Mouse (Mus musculus) hindbrain, embryonic 10.5 days (tissue): ENCODE measurements around the gene Prg2. TPM values are rescaled to one million over a fixed set of nuclear protein-coding genes. Genes with fewer than 3 reads are reported as not detected.

Source experiments
- DNase-seq: peaks from one replicate; pipeline ENCODE4 v3.0.0-alpha.2; 2017; ENCODE audit warnings: low spot score
- H3K27ac ChIP-seq: fragments of 300-500 bp; sonication (generic); 2 replicates; pipeline ENCODE4 v1.5.1; 2016; ENCODE audit warnings: mild to moderate bottlenecking, moderate library complexity
- H3K27me3 ChIP-seq: fragments of 300-500 bp; sonication (generic); 2 replicates; pipeline ENCODE4 v1.6.1; 2016; ENCODE audit warnings: mild to moderate bottlenecking; ENCODE audit not compliant: poor library complexity, insufficient read depth, severe bottlenecking
- H3K36me3 ChIP-seq: fragments of 300-500 bp; sonication (generic); 2 replicates; pipeline ENCODE4 v1.6.1; 2016; ENCODE audit warnings: mild to moderate bottlenecking, moderate library complexity
- H3K4me1 ChIP-seq: fragments of 300-500 bp; sonication (generic); replicated peaks from 2 replicates; pipeline ENCODE4 v1.6.1; 2016; ENCODE audit warnings: mild to moderate bottlenecking
- H3K4me3 ChIP-seq: fragments of 300-500 bp; sonication (generic); 2 replicates; pipeline ENCODE4 v1.5.1; 2016; ENCODE audit warnings: mild to moderate bottlenecking, moderate library complexity
- H3K9me3 ChIP-seq: fragments of 300-500 bp; sonication (generic); 2 replicates; pipeline ENCODE4 v1.6.1; 2016; ENCODE audit warnings: mild to moderate bottlenecking, moderate library complexity
- WGBS: fragments of 180-500 bp; shearing (Covaris S2); methylation state at CpG from one replicate; pipeline ENCODE4 v1.1.7; 2016; 5-methylcytosine and 5-hydroxymethylcytosine counted together
- polyA plus RNA-seq: library from polyadenylated mRNA; unstranded; fragments of >200 nt; fragmentation: Nextera tagmentation; extraction: Ambion mirVana; gene quantifications from 2 replicates; pipeline ENCODE4 v1.2.1, GENCODE M21; 2016

Gene Prg2
- polyA plus RNA-seq, 1 experiment from 2014 or later, result not detected

DNA sequence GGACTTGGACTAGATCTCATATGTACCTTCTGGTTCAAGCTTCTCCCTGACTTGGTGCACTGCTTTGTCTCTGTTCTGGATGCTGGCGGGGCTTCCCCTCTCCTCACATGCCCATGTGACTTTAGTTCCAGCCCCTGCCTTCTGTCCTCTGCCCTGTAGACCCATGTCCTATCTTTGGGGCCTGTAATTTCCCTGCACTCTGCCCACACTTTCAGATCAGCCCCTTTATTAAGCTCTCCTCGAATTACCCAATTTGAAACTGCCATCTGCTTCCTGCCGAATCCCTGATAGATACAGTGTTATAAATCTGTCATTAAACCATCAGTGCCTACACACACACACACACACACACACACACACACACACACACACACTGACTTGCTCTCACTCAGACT is 34.3 kb downstream of the Prg2 start:
- H3K4me1 ChIP-seq, result no peaks in the 10 kb centered on the region
- H3K27ac ChIP-seq, result no peak overlapping the region
- no peaks in the 10 kb centered on the region for H3K27me3 ChIP-seq
- no peaks in the 10 kb centered on the region for H3K9me3 ChIP-seq
- H3K36me3 ChIP-seq, result no peaks in the 10 kb centered on the region
- 76% methylated on average over 3 of the region's 3 CpGs for WGBS
- no peak overlapping the region for H3K4me3 ChIP-seq
- no peak for DNase-seq

- Histone ChIP-seq H3K27me3 (no peaks in the 10 kb centered on the region), H3K4me3 (no peak overlapping the region), H3K9me3 (no peaks in the 10 kb centered on the region), H3K36me3 (no peaks in the 10 kb centered on the region), H3K4me1 (no peaks in the 10 kb centered on the region), H3K27ac (no peak overlapping the region)
- no peak for DNase-seq
- WGBS, result 33% methylated on average over 4 of the region's 4 CpGs
Observed at GRCm38 (mm10) chr2:85022043-85022442, 41.8 kb downstream of the Prg2 start.

- Histone ChIP-seq H3K27ac (no peak overlapping the region), H3K4me1 (no peaks in the 10 kb centered on the region), H3K36me3 (no peaks in the 10 kb centered on the region), H3K4me3 (no peak overlapping the region), H3K27me3 (no peaks in the 10 kb centered on the region), H3K9me3 (no peaks in the 10 kb centered on the region)
- WGBS, result 82% methylated on average over 3 of the region's 3 CpGs
- no peak for DNase-seq
Observed at GRCm38 (mm10) chr2:85026178-85026577, 45.9 kb downstream of the Prg2 start.

DNA sequence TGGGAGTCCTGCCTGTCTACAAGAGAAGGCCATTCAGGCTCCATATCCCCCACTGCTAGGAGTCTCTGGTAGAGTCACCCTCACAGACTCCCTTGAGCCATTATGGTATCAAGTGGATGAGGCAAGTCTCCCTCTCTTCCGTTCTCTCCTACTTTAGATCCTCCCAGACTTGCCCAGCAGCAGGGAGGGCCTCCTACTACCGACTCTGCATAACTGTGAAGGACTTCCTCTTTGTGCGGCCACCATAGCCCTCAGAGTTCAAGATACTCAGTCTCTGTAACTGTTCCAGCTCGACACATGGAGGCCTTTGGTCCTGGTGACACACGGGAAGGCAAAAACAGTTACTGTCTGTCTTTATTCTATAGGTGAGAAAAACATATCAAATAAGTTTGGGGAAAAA is 47.0 kb downstream of the Prg2 start:
- no peak for DNase-seq
- 77% methylated on average over 5 of the region's 5 CpGs for WGBS
- H3K4me3 ChIP-seq, result no peak overlapping the region
- no peaks in the 10 kb centered on the region for H3K27me3 ChIP-seq
- no peak overlapping the region for H3K27ac ChIP-seq
- no peaks in the 10 kb centered on the region for H3K36me3 ChIP-seq
- no peaks in the 10 kb centered on the region for H3K4me1 ChIP-seq
- no peaks in the 10 kb centered on the region for H3K9me3 ChIP-seq

DNA sequence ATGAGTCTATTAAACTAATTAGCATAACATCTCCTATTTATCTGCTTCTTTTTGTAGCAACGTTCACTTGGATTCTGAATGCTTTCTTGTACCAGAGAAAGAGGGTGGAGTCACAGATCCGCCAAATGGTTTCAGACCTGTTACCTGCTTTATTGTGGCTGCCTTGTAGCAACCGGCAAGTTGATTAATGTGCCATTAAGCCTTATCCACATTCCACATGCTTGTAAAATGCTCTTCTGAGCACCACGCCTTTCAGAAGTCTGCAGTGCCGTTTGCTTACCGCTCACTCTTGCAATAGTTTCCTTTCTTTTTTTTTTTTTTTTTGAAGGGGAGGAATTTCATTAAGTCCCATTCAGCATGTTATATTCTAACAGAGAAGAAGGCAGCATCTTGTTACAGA is 49.6 kb downstream of the Prg2 start:
- no peak overlapping the region for H3K27ac ChIP-seq
- no peaks in the 10 kb centered on the region for H3K36me3 ChIP-seq
- no peak overlapping the region for H3K4me3 ChIP-seq
- no peak for DNase-seq
- H3K27me3 ChIP-seq, result no peaks in the 10 kb centered on the region
- WGBS, result 78% methylated on average over 6 of the region's 6 CpGs
- peaks cover 1% of the 10 kb centered on the region; the same call in 1 of the 2 replicates for H3K4me1 ChIP-seq
- H3K9me3 ChIP-seq, result no peaks in the 10 kb centered on the region

DNA sequence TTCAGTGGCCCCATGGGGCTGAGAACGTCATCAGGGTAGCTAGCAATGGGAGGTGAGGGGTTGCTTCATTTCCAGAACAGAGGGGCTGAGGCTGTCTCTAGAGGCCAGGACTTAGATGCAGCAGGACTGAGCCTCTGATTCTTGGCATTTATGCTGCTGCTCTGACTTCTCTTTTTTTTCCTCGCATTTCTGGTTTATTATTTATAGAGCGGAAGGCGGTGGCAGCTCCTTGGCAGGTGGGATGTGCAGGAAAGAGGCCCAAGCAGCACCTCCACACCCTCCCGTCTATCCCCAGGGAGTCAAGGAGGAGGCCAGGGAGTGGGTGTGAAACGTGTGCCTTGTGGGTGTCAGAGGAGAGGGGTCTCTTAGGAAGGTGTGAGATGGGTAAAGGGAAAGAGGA is 50.7 kb downstream of the Prg2 start:
- H3K36me3 ChIP-seq, result no peaks in the 10 kb centered on the region
- peaks cover 9% of the 10 kb centered on the region for H3K4me1 ChIP-seq
- no peaks in the 10 kb centered on the region for H3K27me3 ChIP-seq
- WGBS, result 66% methylated on average over 6 of the region's 6 CpGs
- no peak overlapping the region for H3K4me3 ChIP-seq
- H3K9me3 ChIP-seq, result no peaks in the 10 kb centered on the region
- no peak for DNase-seq
- no peak overlapping the region for H3K27ac ChIP-seq

GRCm38 (mm10) chr2:85033121-85033520 is 52.9 kb downstream of the Prg2 start:
- Histone ChIP-seq H3K4me1 (peaks cover 20% of the 10 kb centered on the region), H3K27ac (no peak overlapping the region), H3K27me3 (no peaks in the 10 kb centered on the region), H3K9me3 (no peaks in the 10 kb centered on the region), H3K36me3 (no peaks in the 10 kb centered on the region), H3K4me3 (no peak overlapping the region)
- DNase-seq, result no peak
- WGBS, result 88% methylated on average over 2 of the region's 2 CpGs

Other genes starting within 250 kb of the Prg2 start
- 10.0 and 14.6 TPM in 2 replicates for gene Ypel4, start 246.4 kb upstream of the Prg2 start, polyA plus RNA-seq
- gene Gm19426, start 236.8 kb upstream of the Prg2 start, polyA plus RNA-seq, result 9.5 and 10.4 TPM in 2 replicates
- gene Serping1, start 205.0 kb upstream of the Prg2 start, polyA plus RNA-seq, result 29.4 and 43.1 TPM in 2 replicates
- 37.2 and 41.6 TPM in 2 replicates for gene Ube2l6, start 181.6 kb upstream of the Prg2 start, polyA plus RNA-seq
- gene Smtnl1, start 157.8 kb upstream of the Prg2 start, polyA plus RNA-seq, result 0.09 and 0.14 TPM in 2 replicates
- 56.3 and 58.9 TPM in 2 replicates for gene Timm10, start 153.5 kb upstream of the Prg2 start, polyA plus RNA-seq
- gene Slc43a1, start 141.6 kb upstream of the Prg2 start, polyA plus RNA-seq, result 23.1 and 28.6 TPM in 2 replicates
- 3.8 and 4.0 TPM in 2 replicates for gene Rtn4rl2, start 93.8 kb upstream of the Prg2 start, polyA plus RNA-seq
- 21.5 and 26.6 TPM in 2 replicates for gene Slc43a3, start 43.9 kb upstream of the Prg2 start, polyA plus RNA-seq
- gene Prg3, start 7.8 kb downstream of the Prg2 start, polyA plus RNA-seq, result not detected in 2 replicates
- 310 and 387 TPM in 2 replicates for gene Ssrp1, start 56.8 kb downstream of the Prg2 start, polyA plus RNA-seq
- gene P2rx3, start 57.0 kb downstream of the Prg2 start, polyA plus RNA-seq, result 18.0 and 20.5 TPM in 2 replicates
- 29.3 and 31.2 TPM in 2 replicates for gene Tnks1bp1, start 67.6 kb downstream of the Prg2 start, polyA plus RNA-seq
- 38.9 and 41.7 TPM in 2 replicates for gene Aplnr, start 155.8 kb downstream of the Prg2 start, polyA plus RNA-seq
- 0.48 and 0.92 TPM in 2 replicates for gene Lrrc55, start 216.7 kb downstream of the Prg2 start, polyA plus RNA-seq